Mouse (Mus musculus) splenic B cell, adult 2 months (primary cell): ENCODE data around the gene Pknox1.
A peak's percentile ranks its signal among the peaks of the same experiment; 100 is the strongest.

ENCODE experiments used
- DNase-seq: peaks from one replicate; pipeline ENCODE4 v3.0.0-alpha.2; 2011; ENCODE audit warnings: low read depth, low spot score
- H3K27me3 ChIP-seq: 2 replicates; pipeline ENCODE4 v1.6.1; 2012; ENCODE audit warnings: mild to moderate bottlenecking, low read length, moderate library complexity, mixed read lengths; ENCODE audit not compliant: control insufficient read depth, poor library complexity, insufficient read depth, severe bottlenecking
- H3K36me3 ChIP-seq: 2 replicates; pipeline ENCODE4 v1.6.1; 2012; ENCODE audit warnings: mild to moderate bottlenecking, low read length, moderate library complexity, mixed read lengths; ENCODE audit not compliant: control insufficient read depth, poor library complexity, insufficient read depth, severe bottlenecking

The Pknox1 gene

GRCm38 (mm10) chr17:31566276-31566675 lies 1.7 kb downstream of the Pknox1 start:
- no peaks in the 10 kb centered on the region for H3K36me3 ChIP-seq
- H3K27me3 ChIP-seq = peaks cover 2% of the 10 kb centered on the region; the same call in 1 of the 2 replicates
- DNase-seq = no peak

DNA sequence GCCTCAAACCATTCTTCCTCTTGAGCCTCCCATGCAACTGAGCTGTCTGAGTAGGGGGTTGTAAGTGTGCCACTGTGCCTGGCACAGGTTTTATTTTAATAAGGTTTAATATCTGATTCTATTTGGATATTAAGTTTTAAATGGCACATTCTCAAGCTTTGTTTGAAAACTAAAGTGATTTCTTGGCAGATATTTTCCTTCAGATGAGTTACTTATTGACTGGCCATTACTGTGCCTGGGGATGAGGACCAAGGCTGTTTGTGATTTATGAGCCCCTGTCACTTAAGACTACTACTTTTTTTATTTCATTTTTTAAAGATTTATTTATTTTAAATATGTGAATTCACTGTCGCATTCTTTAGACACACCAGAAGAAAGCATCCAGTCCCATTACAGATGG lies 5.2 kb downstream of the Pknox1 start:
- H3K27me3 ChIP-seq = peaks cover 2% of the 10 kb centered on the region; the same call in 1 of the 2 replicates
- no peaks in the 10 kb centered on the region for H3K36me3 ChIP-seq
- DNase-seq = no peak

DNA sequence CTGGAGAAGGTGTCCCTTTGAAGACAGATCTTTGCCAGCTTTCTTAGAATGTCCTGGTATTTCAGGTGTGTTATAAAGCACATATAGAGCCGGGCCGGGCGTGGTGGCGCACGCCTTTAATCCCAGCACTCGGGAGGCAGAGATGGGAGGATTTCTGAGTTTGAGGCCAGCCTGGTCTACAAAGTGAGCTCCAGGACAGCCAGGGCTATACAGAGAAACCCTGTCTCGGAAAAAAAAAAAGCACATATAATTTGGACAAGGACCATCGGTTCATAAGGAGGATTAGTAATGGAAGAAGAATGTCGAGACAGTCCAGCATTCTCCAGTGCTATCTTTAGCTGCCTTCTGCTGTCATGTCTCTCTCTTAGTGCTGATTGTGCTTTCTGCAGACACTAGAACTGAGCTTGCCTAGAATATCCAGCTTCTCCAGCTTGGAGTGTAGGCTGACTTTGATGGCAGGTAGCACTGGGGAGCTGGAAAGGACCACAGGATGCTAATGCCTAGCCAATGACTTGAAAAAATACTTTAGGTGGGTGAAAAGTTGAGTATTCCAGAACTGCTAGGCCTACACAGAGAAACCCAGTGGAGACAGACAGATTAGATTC lies 5.9 kb downstream of the Pknox1 start:
- no peaks in the 10 kb centered on the region for H3K36me3 ChIP-seq
- peaks cover 2% of the 10 kb centered on the region; the same call in 1 of the 2 replicates for H3K27me3 ChIP-seq
- DNase-seq = peak; percentile 64

DNA sequence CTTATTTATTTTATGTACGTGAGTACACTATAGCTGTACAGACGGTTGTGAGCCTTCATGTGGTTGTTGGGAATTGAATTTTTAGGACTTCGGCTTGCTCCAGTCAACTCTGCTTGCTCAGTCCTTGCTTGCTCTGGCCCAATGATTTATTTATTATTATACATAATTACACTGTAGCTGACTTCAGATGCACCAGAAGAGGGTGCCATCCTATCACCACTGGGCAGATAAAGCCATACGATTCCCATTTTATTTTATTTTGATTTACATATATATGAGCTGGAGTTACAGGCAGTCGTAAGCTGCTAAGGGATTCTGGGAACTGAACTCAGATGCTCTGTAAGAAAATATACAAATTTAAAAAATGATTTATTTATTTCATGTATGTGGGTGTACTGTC lies 7.2 kb downstream of the Pknox1 start:
- DNase-seq = no peak
- no peaks in the 10 kb centered on the region for H3K36me3 ChIP-seq
- peaks cover 2% of the 10 kb centered on the region; the same call in 1 of the 2 replicates for H3K27me3 ChIP-seq

DNA sequence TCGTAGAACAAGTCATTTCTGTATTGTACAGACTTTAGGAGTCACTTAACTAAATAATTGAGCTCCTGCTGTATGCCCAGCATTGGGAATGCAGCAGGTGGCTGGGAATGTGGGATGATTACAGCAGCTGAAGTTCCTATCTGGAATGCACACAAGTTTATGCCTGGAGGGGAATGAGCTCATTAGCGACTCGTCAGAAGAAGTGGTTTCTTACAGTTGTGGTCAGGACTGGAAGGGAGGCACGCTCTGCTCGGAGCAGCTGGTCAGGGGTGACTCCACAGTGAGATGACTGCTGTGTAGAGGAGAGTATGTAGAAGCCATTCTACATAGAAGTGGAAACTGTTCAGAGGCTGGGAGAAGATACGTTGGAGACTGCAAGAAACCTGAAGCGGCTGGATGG lies 10.1 kb downstream of the Pknox1 start:
- H3K27me3 ChIP-seq = peaks cover 2% of the 10 kb centered on the region; the same call in 1 of the 2 replicates
- no peak for DNase-seq
- H3K36me3 ChIP-seq = no peaks in the 10 kb centered on the region

DNA sequence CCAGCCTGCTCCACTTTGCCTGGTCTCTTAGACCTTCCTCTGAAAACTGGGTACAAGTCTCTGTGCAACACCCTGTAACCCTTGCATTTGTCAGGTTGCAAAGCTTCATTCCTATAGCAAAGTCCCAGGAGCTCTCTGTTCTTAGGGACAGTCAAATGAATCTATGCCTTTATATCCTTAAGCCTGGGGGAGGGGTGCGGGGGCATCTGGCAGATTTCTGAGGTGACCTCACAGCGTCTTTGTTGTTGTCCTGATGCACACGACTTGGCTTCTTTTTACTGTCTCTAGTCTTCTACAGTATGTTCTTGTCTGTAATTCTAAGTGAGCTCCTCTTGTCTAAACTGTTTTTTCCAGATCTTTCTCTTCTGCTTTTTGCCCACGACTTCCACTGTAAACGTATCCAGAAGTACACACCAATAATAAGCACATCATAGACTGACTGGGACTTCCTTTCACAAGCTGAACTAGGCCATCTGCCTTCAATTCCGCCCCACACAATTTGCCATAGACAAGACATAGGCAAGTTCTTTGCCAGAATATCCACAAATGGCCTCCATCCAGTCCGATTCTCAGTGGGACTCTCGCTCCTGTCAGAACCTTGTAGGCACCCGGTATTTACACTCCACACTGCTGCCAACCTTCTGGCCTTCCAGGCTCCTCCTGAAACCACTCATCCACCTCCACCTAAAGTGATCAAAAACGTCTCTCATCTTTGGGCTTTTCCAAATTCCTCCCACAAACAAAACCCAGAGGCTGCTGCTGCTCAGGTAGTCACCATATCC lies 12.1 kb downstream of the Pknox1 start:
- no peak for DNase-seq
- Histone ChIP-seq H3K27me3 (no peaks in the 10 kb centered on the region), H3K36me3 (no peaks in the 10 kb centered on the region)

DNA sequence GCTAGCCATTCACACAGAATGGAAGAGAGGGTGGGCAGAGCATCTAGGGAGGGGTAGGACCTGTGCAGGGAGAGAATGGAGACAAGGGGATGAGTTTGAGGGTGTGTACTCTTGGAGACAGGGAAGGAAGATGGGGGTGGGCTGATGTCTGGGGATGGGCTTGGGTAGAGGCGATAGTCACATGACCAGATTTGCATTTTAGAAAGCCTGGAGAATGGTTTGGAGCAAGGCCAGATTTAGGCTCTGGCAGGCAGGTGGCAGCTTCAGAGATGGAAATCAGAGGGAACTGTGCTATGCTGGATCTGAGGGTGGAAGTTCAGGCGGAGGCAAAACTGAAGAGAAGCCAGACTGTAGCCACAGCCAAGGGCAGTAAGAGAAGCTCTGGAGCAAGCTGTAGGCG lies 15.8 kb downstream of the Pknox1 start:
- DNase-seq = no peak
- H3K36me3 ChIP-seq = peaks cover 2% of the 10 kb centered on the region; the same call in 1 of the 2 replicates
- no peaks in the 10 kb centered on the region for H3K27me3 ChIP-seq

DNA sequence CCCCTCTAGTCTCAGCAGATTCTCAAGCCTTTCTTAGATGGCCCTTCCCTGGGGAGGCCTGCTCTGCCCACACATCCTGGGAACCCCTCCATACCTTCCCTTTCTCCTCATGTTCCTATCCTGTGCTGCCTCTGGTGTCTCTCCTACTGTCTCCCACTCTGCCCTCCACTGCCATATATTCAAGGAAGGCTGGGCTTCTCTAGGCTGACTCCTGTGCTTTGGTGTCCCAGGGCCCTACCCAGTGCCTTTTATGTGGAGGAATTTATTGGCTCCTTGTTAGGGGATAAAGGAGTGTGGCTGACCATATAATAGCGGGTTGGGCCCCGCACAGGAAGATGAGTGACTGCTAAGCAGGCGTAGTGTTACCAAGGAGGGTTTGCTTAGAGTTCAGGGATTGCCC lies 18.7 kb downstream of the Pknox1 start:
- no peaks in the 10 kb centered on the region for H3K27me3 ChIP-seq
- no peak for DNase-seq

GRCm38 (mm10) chr17:31583781-31584180 lies 19.2 kb downstream of the Pknox1 start:
- no peaks in the 10 kb centered on the region for H3K27me3 ChIP-seq
- DNase-seq = no peak
- H3K36me3 ChIP-seq = peaks cover 4% of the 10 kb centered on the region; the same call in 1 of the 2 replicates

More for the DNA sequence above, 18.7 kb downstream of the Pknox1 start:
- H3K36me3 ChIP-seq = peaks cover 4% of the 10 kb centered on the region; the same call in 1 of the 2 replicates

DNA sequence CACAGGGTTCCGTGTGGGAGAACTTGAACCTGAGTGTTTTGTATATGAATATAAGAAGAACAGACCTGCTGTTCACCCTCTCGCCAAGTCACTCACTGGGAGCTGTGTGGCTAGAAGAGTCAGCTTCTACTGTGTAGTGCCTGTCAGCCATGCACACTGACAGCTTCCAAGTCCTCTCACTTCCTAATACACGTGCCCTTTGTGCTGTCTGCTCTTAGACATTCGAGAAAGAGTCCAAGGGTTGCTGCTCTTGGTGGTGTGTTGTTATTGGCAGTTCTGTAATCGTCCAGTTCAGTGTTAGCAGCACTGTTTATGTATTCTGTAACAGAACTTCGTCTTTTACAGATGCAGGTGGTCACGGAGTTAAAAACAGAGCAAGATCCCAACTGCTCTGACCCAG lies 23.6 kb downstream of the Pknox1 start:
- Histone ChIP-seq H3K27me3 (no peaks in the 10 kb centered on the region), H3K36me3 (peaks cover 4% of the 10 kb centered on the region)
- DNase-seq = no peak

GRCm38 (mm10) chr17:31588726-31589125 lies 24.2 kb downstream of the Pknox1 start:
- H3K27me3 ChIP-seq = no peaks in the 10 kb centered on the region
- no peak for DNase-seq
- H3K36me3 ChIP-seq = peaks cover 4% of the 10 kb centered on the region

DNA sequence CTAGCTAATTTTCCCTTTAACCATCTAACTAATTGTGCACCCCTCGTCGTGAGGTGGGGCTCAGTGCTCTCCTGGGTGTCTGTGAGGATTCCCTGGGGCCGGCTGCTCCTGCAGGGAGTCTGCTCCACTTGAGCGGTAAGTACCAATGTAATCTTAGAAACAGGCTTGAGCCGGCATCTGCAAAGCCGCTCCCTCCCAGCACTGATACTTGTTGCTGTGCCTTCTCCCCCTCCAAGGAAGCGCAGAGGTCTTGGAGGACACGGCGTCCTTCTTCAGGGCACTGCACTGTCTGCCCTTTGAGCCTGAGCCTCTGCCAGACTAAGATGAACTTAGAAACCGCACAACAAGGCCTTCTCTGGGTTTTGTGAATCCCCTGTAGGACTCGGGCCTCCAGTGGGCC lies 26.3 kb downstream of the Pknox1 start:
- DNase-seq = no peak
- no peaks in the 10 kb centered on the region for H3K27me3 ChIP-seq
- peaks cover 2% of the 10 kb centered on the region for H3K36me3 ChIP-seq

GRCm38 (mm10) chr17:31594590-31594989 lies 30.1 kb downstream of the Pknox1 start:
- DNase-seq = peak; percentile 20
- Histone ChIP-seq H3K36me3 (peaks cover 3% of the 10 kb centered on the region), H3K27me3 (no peaks in the 10 kb centered on the region)

DNA sequence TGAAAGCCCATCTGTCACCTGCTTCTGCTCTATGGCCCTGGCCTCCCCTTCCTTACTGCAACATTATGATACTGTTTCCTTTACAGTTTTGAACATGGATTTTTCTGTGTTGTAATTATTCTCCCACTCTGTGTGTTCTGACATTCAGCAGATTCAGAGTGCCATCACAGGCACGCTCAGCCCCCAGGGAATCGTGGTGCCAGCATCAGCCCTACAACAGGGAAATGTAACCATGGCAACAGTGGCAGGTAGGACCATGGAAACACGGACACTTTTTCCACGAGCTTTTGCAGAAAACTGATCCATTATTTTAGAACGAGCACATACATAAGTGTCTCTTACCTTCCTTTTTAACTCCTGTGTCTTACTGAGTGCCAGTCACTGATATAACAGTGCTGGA lies 30.5 kb downstream of the Pknox1 start:
- peaks cover 3% of the 10 kb centered on the region for H3K36me3 ChIP-seq
- DNase-seq = no peak
- H3K27me3 ChIP-seq = no peaks in the 10 kb centered on the region

GRCm38 (mm10) chr17:31597957-31598356 lies 33.4 kb downstream of the Pknox1 start:
- DNase-seq = no peak
- H3K27me3 ChIP-seq = no peaks in the 10 kb centered on the region
- peaks cover 3% of the 10 kb centered on the region for H3K36me3 ChIP-seq
